ENCODE assay signal across 35 mouse cellular contexts in the genomic region with DNA sequence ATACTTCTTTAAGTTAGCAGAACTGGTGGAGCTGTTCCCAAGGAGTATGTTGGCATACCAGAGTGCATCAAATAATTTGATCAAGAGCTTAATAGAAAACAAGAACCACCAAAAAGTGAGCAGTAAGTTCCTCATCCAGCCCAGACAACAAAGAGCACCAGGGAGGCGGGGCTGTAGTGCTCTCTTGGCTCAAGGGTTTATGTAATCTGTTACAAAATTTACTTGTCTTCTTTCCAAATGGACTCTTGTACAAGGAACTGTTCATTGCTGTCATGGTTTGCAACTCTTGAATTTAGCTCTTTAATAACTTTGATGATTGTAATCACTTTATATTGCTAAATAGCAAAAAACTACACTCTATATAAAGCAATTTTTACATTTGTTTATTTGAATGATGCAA. TPM values are rescaled to one million over a fixed set of nuclear protein-coding genes. Genes with fewer than 3 reads are reported as not detected.
"Had no signal": no experiment of that assay in that cellular context is flagged by ENCODE, and none has a peak within 500 bp of the region (broad histone marks: within the 10 kb centered on the region; RNA-seq: fewer than 3 reads in every experiment).

No protein-coding gene starts in this region.

- H3K9me3 ChIP-seq: intestine, embryonic 15.5 days; kidney, embryonic 15.5 days; liver, embryonic 13.5 days had no signal

- DNase-seq: gastrocnemius, adult 2 months; gastrocnemius, postnatal 10 days; gastrocnemius, postnatal 25 days; heart, adult 11 months; heart, postnatal 10 days; heart, postnatal 4 days; kidney, postnatal 25 days; kidney, postnatal 4 days; liver; liver, embryonic 13.5 days had no signal

- H3K4me2 ChIP-seq: heart, embryonic 12.5 days; hindbrain, embryonic 12.5 days; hindbrain, embryonic 14.5 days; intestine, embryonic 15.5 days; kidney, embryonic 15.5 days; limb, embryonic 12.5 days; liver, embryonic 13.5 days had no signal

- H3K4me1 ChIP-seq: heart, embryonic 10.5 days; heart, embryonic 12.5 days; hindbrain, embryonic 10.5 days; hindbrain, embryonic 12.5 days; intestine, embryonic 15.5 days; kidney, embryonic 15.5 days; limb, embryonic 10.5 days; limb, embryonic 12.5 days; liver, embryonic 13.5 days had no signal

- H3K4me3 ChIP-seq: gastrocnemius, adult 2 months; heart, embryonic 10.5 days; heart, embryonic 12.5 days; hindbrain, embryonic 10.5 days; hindbrain, embryonic 12.5 days; intestine, embryonic 15.5 days; kidney, embryonic 15.5 days; layer of hippocampus, adult 2 months; left cerebral cortex, adult 2 months; limb, embryonic 10.5 days; limb, embryonic 12.5 days; liver, embryonic 13.5 days had no signal

- H3K27me3 ChIP-seq: heart, embryonic 12.5 days; hindbrain, embryonic 12.5 days; intestine, embryonic 15.5 days; kidney, embryonic 15.5 days; limb, embryonic 12.5 days; liver, embryonic 13.5 days had no signal

- H3K27ac ChIP-seq: gastrocnemius, adult 2 months; heart, embryonic 10.5 days; hindbrain, embryonic 10.5 days; hindbrain, embryonic 12.5 days; hindbrain, embryonic 14.5 days; intestine, embryonic 15.5 days; kidney, embryonic 15.5 days; kidney, postnatal 0 days; layer of hippocampus, adult 2 months; left cerebral cortex, adult 2 months; limb, embryonic 10.5 days; limb, embryonic 12.5 days; liver, embryonic 13.5 days had no signal

- H3K36me3 ChIP-seq: heart, embryonic 10.5 days; heart, embryonic 12.5 days; hindbrain, embryonic 10.5 days; hindbrain, embryonic 12.5 days; intestine, embryonic 15.5 days; kidney, embryonic 15.5 days; limb, embryonic 10.5 days; limb, embryonic 12.5 days; liver, embryonic 13.5 days had no signal

- ATAC-seq: hindbrain, embryonic 16.5 days; inflammation-experienced regulatory T-cells, adult 6 months; intestine, embryonic 15.5 days; intestine, postnatal 0 days had no signal

- H3K9ac ChIP-seq: heart, embryonic 12.5 days; hindbrain, embryonic 12.5 days; hindbrain, embryonic 14.5 days; intestine, embryonic 15.5 days; kidney, embryonic 15.5 days; limb, embryonic 12.5 days; liver, embryonic 13.5 days had no signal

RNA-seq across cellular contexts. Expression of a gene that starts 17.8 kb away (rescaled TPM):
- total RNA-seq: gastrocnemius, adult 2 months; gastrocnemius, postnatal 10 days; gastrocnemius, postnatal 25 days; gastrocnemius, postnatal 4 days; heart, adult 8-10 months; heart, postnatal 10 days; heart, postnatal 25 days; heart, postnatal 4 days; layer of hippocampus, adult 2 months; layer of hippocampus, postnatal 10 days; layer of hippocampus, postnatal 25 days; left cerebral cortex, adult 2 months; left cerebral cortex, postnatal 14 days; left cerebral cortex, postnatal 36 days had no signal
- polyA plus RNA-seq: heart, embryonic 10.5 days; heart, embryonic 12.5 days; heart, embryonic 14.5 days; heart, embryonic 16.5 days; hindbrain, embryonic 10.5 days; hindbrain, embryonic 12.5 days; hindbrain, embryonic 14.5 days; hindbrain, embryonic 16.5 days; inflammation-experienced regulatory T-cells, adult 6 months; intestine, embryonic 15.5 days; intestine, postnatal 0 days; kidney, embryonic 15.5 days; kidney, postnatal 0 days; limb, embryonic 10.5 days; limb, embryonic 12.5 days; limb, embryonic 14.5 days; liver, embryonic 13.5 days had no signal
